Mouse (Mus musculus) neural tube, embryonic 12.5 days (tissue): ENCODE data around the gene Rpl41. TPM values are rescaled to one million over a fixed set of nuclear protein-coding genes. Genes with fewer than 3 reads are reported as not detected.
A peak's percentile ranks its signal among the peaks of the same experiment; 100 is the strongest.

ENCODE experiments used
- ATAC-seq: fragments of 200-750 bp; cut with Nextera tagmentation; 2 replicates; pipeline ENCODE4 v1.8.0; 2017; ENCODE audit warnings: low read depth, mild to moderate bottlenecking, moderate TSS enrichment, moderate library complexity; ENCODE audit not compliant: low FRiP score
- H3K27ac ChIP-seq: fragments of 300-500 bp; sonication (generic); 2 replicates; pipeline ENCODE4 v1.5.1; 2016
- H3K27me3 ChIP-seq: fragments of 300-500 bp; sonication (generic); replicated peaks from 2 replicates; pipeline ENCODE4 v1.6.1; 2016; ENCODE audit warnings: mild to moderate bottlenecking
- H3K36me3 ChIP-seq: fragments of 300-500 bp; sonication (generic); 2 replicates; pipeline ENCODE4 v1.6.1; 2016; ENCODE audit warnings: mild to moderate bottlenecking
- H3K4me1 ChIP-seq: fragments of 300-500 bp; sonication (generic); 2 replicates; pipeline ENCODE4 v1.6.1; 2016
- H3K4me2 ChIP-seq: fragments of 300-500 bp; sonication (generic); replicated peaks from 2 replicates; pipeline ENCODE4 v1.6.1; 2016; ENCODE audit warnings: mild to moderate bottlenecking
- H3K4me3 ChIP-seq: fragments of 300-500 bp; sonication (generic); 2 replicates; pipeline ENCODE4 v1.5.1; 2016
- H3K9ac ChIP-seq: fragments of 300-500 bp; sonication (generic); 2 replicates; pipeline ENCODE4 v1.6.1; 2016; ENCODE audit warnings: mild to moderate bottlenecking
- H3K9me3 ChIP-seq: fragments of 300-500 bp; sonication (generic); 2 replicates; pipeline ENCODE4 v1.6.1; 2016; ENCODE audit warnings: mild to moderate bottlenecking
- WGBS: fragments of 180-500 bp; shearing (Covaris S2); methylation state at CpG from one replicate; pipeline ENCODE4 v1.1.7; 2016; 5-methylcytosine and 5-hydroxymethylcytosine counted together
- microRNA-seq: library from miRNA; unstranded; fragments of <30 nt; microRNA quantifications from one replicate; pipeline ENCODE4, GENCODE M21; 2017
- polyA plus RNA-seq: library from polyadenylated mRNA; unstranded; fragments of >200 nt; fragmentation: Nextera tagmentation; extraction: Ambion mirVana; gene quantifications from 2 replicates; pipeline ENCODE4 v1.2.1, GENCODE M21; 2016

Rpl41 gene
- polyA plus RNA-seq, 1 experiment from 2014 or later = 2,521 TPM

DNA sequence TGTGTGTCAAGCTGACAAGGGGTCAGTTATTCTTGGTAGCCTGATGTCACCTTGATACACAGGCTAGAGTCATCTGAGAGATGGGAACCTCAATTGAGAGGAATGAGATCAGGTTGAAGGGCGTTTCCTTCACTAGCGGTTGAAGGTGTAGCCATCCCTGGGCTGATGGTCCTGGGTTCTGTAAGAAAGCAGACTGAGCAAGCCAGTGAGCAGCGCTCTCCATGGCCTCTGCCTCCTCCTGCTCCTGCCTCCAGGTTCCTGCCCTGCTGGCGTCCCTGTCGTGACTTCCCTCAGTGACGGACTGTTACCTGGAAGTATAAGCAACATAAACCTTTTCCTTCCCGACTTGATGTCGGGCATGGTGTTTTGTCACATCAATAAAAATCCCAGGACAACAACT, 45.6 kb downstream of the Rpl41 start:
- Histone ChIP-seq H3K27me3 (no peaks in the 10 kb centered on the region), H3K9me3 (no peaks in the 10 kb centered on the region), H3K4me2 (no peak overlapping the region), H3K36me3 (no peaks in the 10 kb centered on the region; the same call in 1 of the 2 replicates), H3K4me3 (no peak overlapping the region), H3K27ac (no peak overlapping the region), H3K9ac (no peak overlapping the region), H3K4me1 (peaks cover 6% of the 10 kb centered on the region)
- 75% methylated on average over 8 of the region's 8 CpGs for WGBS
- no peak for ATAC-seq

DNA sequence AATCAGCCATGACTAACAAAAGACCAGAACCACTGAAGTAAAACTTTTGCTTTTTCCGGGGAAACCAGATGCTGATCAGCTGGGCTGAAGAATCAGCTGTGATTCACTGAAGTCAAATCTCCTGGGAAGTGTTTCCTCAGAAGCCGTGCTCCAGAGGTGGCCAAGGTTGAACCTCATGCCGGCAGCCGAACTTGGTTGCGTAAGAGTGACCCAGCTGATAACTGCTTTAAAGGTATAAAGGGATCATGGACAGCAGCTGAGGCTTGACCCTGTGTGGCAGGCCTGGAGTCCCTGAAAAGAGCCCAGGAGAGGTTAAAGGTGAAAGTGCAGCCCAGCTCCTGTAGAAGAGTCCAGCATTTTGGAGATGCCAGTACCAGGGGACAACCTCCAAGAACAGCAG, 46.8 kb downstream of the Rpl41 start:
- WGBS = 87% methylated on average over 5 of the region's 5 CpGs
- H3K27ac ChIP-seq = no peak overlapping the region
- no peaks in the 10 kb centered on the region for H3K9me3 ChIP-seq
- H3K4me3 ChIP-seq = no peak overlapping the region
- H3K4me1 ChIP-seq = peaks cover 10% of the 10 kb centered on the region
- no peaks in the 10 kb centered on the region for H3K27me3 ChIP-seq
- no peak overlapping the region for H3K9ac ChIP-seq
- H3K36me3 ChIP-seq = no peaks in the 10 kb centered on the region; the same call in 1 of the 2 replicates
- H3K4me2 ChIP-seq = no peak overlapping the region
- ATAC-seq = no peak

DNA sequence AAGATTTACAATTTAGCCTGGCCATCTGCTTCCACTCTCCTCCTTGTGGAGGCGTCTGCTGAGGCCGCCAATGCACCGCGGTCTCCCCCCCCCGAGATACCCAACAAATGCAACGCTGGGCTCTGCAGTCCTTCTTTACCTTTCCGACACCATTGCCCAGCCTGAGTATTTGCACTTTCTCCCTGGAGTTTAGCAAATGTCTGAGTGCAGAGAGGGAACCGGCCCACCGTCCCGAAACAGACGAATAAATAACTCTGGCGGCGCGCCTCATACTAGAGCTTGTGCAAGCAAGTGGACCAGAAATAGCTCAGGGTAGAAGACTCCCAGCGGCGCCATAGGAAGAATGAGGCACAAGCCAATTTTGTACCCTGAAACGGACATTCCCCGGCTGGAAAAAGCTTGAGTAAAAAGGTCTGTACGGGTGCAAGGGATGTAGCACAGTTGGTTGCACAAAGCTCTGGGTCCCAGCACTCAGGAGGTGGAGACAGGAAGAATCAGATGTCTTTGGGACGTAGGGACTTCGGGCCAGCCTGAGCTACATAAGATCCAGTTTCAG, 49.9 kb downstream of the Rpl41 start:
- peak; percentile 21; the same call in 1 of the 2 replicates for ATAC-seq
- WGBS = 2% methylated on average over 21 of the region's 21 CpGs
- H3K9me3 ChIP-seq = no peaks in the 10 kb centered on the region
- peak overlapping the region; percentile 54 for H3K9ac ChIP-seq
- H3K27ac ChIP-seq = peak overlapping the region; percentile 22; the same call in 1 of the 2 replicates
- peak overlapping the region; percentile 57 for H3K4me3 ChIP-seq
- peak overlapping the region; percentile 79 for H3K4me2 ChIP-seq
- peaks cover 20% of the 10 kb centered on the region for H3K4me1 ChIP-seq
- H3K27me3 ChIP-seq = no peaks in the 10 kb centered on the region
- H3K36me3 ChIP-seq = no peaks in the 10 kb centered on the region

DNA sequence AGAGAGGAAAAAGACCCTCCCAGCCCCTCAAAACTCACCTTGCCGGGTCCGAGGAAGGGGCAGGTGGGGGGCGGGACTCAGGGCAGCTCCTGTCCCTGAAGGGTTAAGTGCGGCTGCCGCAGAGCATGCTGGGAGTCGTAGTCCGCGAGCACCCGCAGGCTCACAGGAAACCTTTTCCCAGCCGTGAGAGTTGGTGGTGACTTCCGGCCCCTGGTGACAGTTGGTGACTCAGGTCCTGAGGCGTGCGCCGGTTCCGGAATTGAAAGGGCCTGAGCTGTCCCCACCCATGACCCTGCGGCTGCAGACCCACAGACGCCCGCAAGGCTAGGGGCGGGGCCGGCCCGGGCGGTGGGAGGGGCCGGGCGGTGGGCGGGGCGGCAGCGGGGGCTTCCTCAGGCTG, 50.5 kb downstream of the Rpl41 start, which contains the start of gene Myl6b:
Myl6b (minus strand) TSS at position 96 of the 400 bp plus-strand sequence.
- Histone ChIP-seq H3K9me3 (no peaks in the 10 kb centered on the region), H3K4me1 (peaks cover 21% of the 10 kb centered on the region), H3K27ac (peak within 1 kb of the TSS; percentile 22; the same call in 1 of the 2 replicates), H3K36me3 (no peaks in the 10 kb centered on the region), H3K27me3 (no peaks in the 10 kb centered on the region), H3K9ac (peak within 1 kb of the TSS; percentile 54), H3K4me2 (peak within 1 kb of the TSS; percentile 79), H3K4me3 (peak within 1 kb of the TSS; percentile 57)
- ATAC-seq = peak; percentile 78
- WGBS = under 1% methylated on average over 27 of the region's 27 CpGs

Small RNA genes within 50 kb of the gene (microRNA-seq; reads per million reads assigned to microRNA genes)
- not detected for gene Gm47275
- gene Mir6916 = not detected
- gene Mir6917 = not detected

Other genes with a start within 250 kb of the Rpl41 start
- 31.5 and 33.0 TPM in 2 replicates for gene Pan2, start 246.0 kb downstream of the Rpl41 start, polyA plus RNA-seq
- 212 and 230 TPM in 2 replicates for gene Cnpy2, start 226.8 kb downstream of the Rpl41 start, polyA plus RNA-seq
- 221 and 230 TPM in 2 replicates for gene Cs, start 211.6 kb downstream of the Rpl41 start, polyA plus RNA-seq
- gene Coq10a, start 180.3 kb downstream of the Rpl41 start, polyA plus RNA-seq = 33.3 and 35.2 TPM in 2 replicates
- gene Ankrd52, start 172.2 kb downstream of the Rpl41 start, polyA plus RNA-seq = 10.2 and 13.2 TPM in 2 replicates
- gene Slc39a5, start 148.1 kb downstream of the Rpl41 start, polyA plus RNA-seq = not detected in 2 replicates
- gene Nabp2, start 137.8 kb downstream of the Rpl41 start, polyA plus RNA-seq = 109 and 115 TPM in 2 replicates
- gene Rnf41, start 137.6 kb downstream of the Rpl41 start, polyA plus RNA-seq = 61.3 and 61.4 TPM in 2 replicates
- gene Smarcc2, start 90.1 kb downstream of the Rpl41 start, polyA plus RNA-seq = 174 and 177 TPM in 2 replicates
- 879 and 909 TPM in 2 replicates for gene Myl6, start 55.2 kb downstream of the Rpl41 start, polyA plus RNA-seq
- 3.1 and 3.9 TPM in 2 replicates for gene Myl6b, start 50.6 kb downstream of the Rpl41 start, polyA plus RNA-seq
- 38.3 and 45.3 TPM in 2 replicates for gene Esyt1, start 23.4 kb downstream of the Rpl41 start, polyA plus RNA-seq
- 18.9 and 20.3 TPM in 2 replicates for gene Zc3h10, start 1.5 kb downstream of the Rpl41 start, polyA plus RNA-seq
- 155 and 156 TPM in 2 replicates for gene Pa2g4, start 16.7 kb upstream of the Rpl41 start, polyA plus RNA-seq
- gene Erbb3, start 40.3 kb upstream of the Rpl41 start, polyA plus RNA-seq = 14.6 and 16.0 TPM in 2 replicates
- gene Rps26, start 77.4 kb upstream of the Rpl41 start, polyA plus RNA-seq = 471 and 498 TPM in 2 replicates
- gene Ikzf4, start 96.7 kb upstream of the Rpl41 start, polyA plus RNA-seq = 7.9 and 8.3 TPM in 2 replicates
- 13.9 and 15.6 TPM in 2 replicates for gene Suox, start 124.8 kb upstream of the Rpl41 start, polyA plus RNA-seq
- gene Rab5b, start 147.0 kb upstream of the Rpl41 start, polyA plus RNA-seq = 90.8 and 101 TPM in 2 replicates
- gene Pmel, start 154.9 kb upstream of the Rpl41 start, polyA plus RNA-seq = 2.4 and 3.7 TPM in 2 replicates
- gene Cdk2, start 155.7 kb upstream of the Rpl41 start, polyA plus RNA-seq = 64.0 and 65.8 TPM in 2 replicates
- gene Dgka, start 195.6 kb upstream of the Rpl41 start, polyA plus RNA-seq = 5.5 and 6.8 TPM in 2 replicates
- gene Pym1, start 198.6 kb upstream of the Rpl41 start, polyA plus RNA-seq = 49.1 and 50.5 TPM in 2 replicates
- 0.28 and 0.54 TPM in 2 replicates for gene Mmp19, start 241.6 kb upstream of the Rpl41 start, polyA plus RNA-seq